Mouse (Mus musculus): ENCODE results near the gene Ppp6r3. TPM values are rescaled to one million over a fixed set of nuclear protein-coding genes. Genes with fewer than 3 reads are reported as not detected.

Gene Ppp6r3
- polyA plus RNA-seq, 1 experiment from 2014 or later, result 103 TPM

GRCm38 (mm10) chr19:3422981-3423380 is 152.6 kb downstream of the Ppp6r3 start:
- TF ChIP-seq CTCF (IDR thresholded peaks at IDR 0.05), result no peak

GRCm38 (mm10) chr19:3422488-3422887 is 153.1 kb downstream of the Ppp6r3 start:
- no peak for TF ChIP-seq CTCF (IDR thresholded peaks at IDR 0.05)
- DNase-seq (ENCODE audit: low read depth, low spot score), result no peak
- no peaks in the 10 kb centered on the region for H3K27me3 ChIP-seq
- ChIA-PET POLR2A (no interaction called here), CTCF (interaction anchor here (1.0 kb wide), 1 partner anchor 22 kb away, joined by 3 read pairs; no protein-coding TSS in a partner anchor)
- in situ Hi-C loops (cut with MboI; ENCODE audit: low pct_unique_long_range_greater_than_20kb), result no loop called here
- no peak for ATAC-seq

More at GRCm38 (mm10) chr19:3422981-3423380, 152.6 kb downstream of the Ppp6r3 start:
- no peak for DNase-seq (ENCODE audit: low read depth, low spot score)
- ChIA-PET POLR2A (no interaction called here), CTCF (interaction anchor here (1.0 to 1.2 kb wide), 2 partner anchors 14 to 28 kb away, joined by 3 read pairs; no protein-coding TSS in a partner anchor)
- no peak for ATAC-seq
- in situ Hi-C loops (cut with MboI; ENCODE audit: low pct_unique_long_range_greater_than_20kb), result no loop called here
- H3K27me3 ChIP-seq, result peaks cover 2% of the 10 kb centered on the region

- no peak for TF ChIP-seq CTCF (IDR thresholded peaks at IDR 0.05)
- ChIA-PET POLR2A (no interaction called here), CTCF (interaction anchor here (0.8 to 1.9 kb wide), 8 partner anchors 9 to 96 kb away, joined by 3 to 5 read pairs (median 4); partner anchors contain the start of gene Tesmin)
- no peaks in the 10 kb centered on the region for H3K27me3 ChIP-seq
- in situ Hi-C loops (cut with MboI; ENCODE audit: low pct_unique_long_range_greater_than_20kb), result no loop called here
- ATAC-seq (peak; percentile 99), DNase-seq (ENCODE audit: low read depth, low spot score) (peak; percentile 85)
Observed at GRCm38 (mm10) chr19:3419251-3419650, 156.3 kb downstream of the Ppp6r3 start.

- DNase-seq (ENCODE audit: low read depth, low spot score) (no peak), ATAC-seq (no peak)
- H3K27me3 ChIP-seq, result no peaks in the 10 kb centered on the region
- ChIA-PET CTCF (no interaction called here), POLR2A (no interaction called here)
- in situ Hi-C loops (cut with MboI; ENCODE audit: low pct_unique_long_range_greater_than_20kb), result no loop called here
- no peak for TF ChIP-seq CTCF (IDR thresholded peaks at IDR 0.05)
Observed at GRCm38 (mm10) chr19:3414268-3414733, 161.2 kb downstream of the Ppp6r3 start, which contains the start of gene Gal. Gene Gal (minus strand): TSS chr19:3414544.

- no peak for TF ChIP-seq CTCF (IDR thresholded peaks at IDR 0.05)
- ChIA-PET CTCF (interaction anchor here (1.4 to 2.6 kb wide), 5 partner anchors 9 to 45 kb away, joined by 3 to 12 read pairs (median 6); partner anchors contain the start of gene Tesmin), POLR2A (no interaction called here)
- no peak for DNase-seq (ENCODE audit: low read depth, low spot score)
- in situ Hi-C loops (cut with MboI; ENCODE audit: low pct_unique_long_range_greater_than_20kb), result no loop called here
- ATAC-seq, result no peak
- no peaks in the 10 kb centered on the region for H3K27me3 ChIP-seq
Observed at GRCm38 (mm10) chr19:3405531-3406281, 169.8 kb downstream of the Ppp6r3 start.

Other genes starting within 250 kb of the Ppp6r3 start
- gene Tesmin, start 186.9 kb downstream of the Ppp6r3 start, polyA plus RNA-seq (2021), result 0.64 TPM
- not detected for gene Gal, start 161.2 kb downstream of the Ppp6r3 start, polyA plus RNA-seq (2021)
- 44.9 TPM for gene Lrp5, start 110.8 kb upstream of the Ppp6r3 start, polyA plus RNA-seq (2021)
- 58.9 TPM for gene 1810055G02Rik, start 132.5 kb upstream of the Ppp6r3 start, polyA plus RNA-seq (2021)
- gene Kmt5b, start 191.7 kb upstream of the Ppp6r3 start, polyA plus RNA-seq (2021), result 35.0 TPM

Measured in Patski (cell line).